ENCODE assay signal across 16 mouse cellular contexts in the genomic region with DNA sequence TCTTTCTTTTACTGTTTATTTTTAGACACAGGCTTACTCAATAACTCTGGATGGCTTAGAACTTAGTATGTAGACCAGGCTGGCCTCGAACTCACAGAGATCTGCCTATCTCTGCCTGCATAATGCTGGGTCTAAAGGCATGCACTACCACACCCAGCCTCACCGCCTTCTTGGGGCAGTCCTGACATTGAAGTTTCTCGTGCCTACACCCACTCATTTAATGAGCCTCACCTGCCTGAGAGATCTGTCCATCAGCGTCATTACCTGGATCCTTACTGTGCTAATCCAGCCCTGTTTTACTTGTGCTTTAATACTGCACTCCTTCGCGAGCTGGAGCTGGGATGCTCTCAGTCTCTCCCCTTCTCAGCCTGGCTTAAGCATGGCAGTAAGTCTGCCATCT.
"Had no signal": no experiment of that assay in that cellular context is flagged by ENCODE, and none has a peak within 500 bp of the region (broad histone marks: within the 10 kb centered on the region; RNA-seq: fewer than 3 reads in every experiment).

No protein-coding gene starts in this region.

- H3K27ac ChIP-seq: intestine, embryonic 15.5 days; kidney, postnatal 0 days; limb, embryonic 13.5 days; midbrain, embryonic 10.5 days; neural tube, embryonic 15.5 days had no signal

- ATAC-seq: intestine, embryonic 15.5 days had no signal

- H3K4me2 ChIP-seq: intestine, embryonic 15.5 days; limb, embryonic 13.5 days; neural tube, embryonic 15.5 days had no signal

- H3K4me1 ChIP-seq: limb, embryonic 13.5 days; midbrain, embryonic 10.5 days; neural tube, embryonic 15.5 days had no signal

- H3K36me3 ChIP-seq: intestine, embryonic 15.5 days; limb, embryonic 13.5 days; midbrain, embryonic 10.5 days; neural tube, embryonic 15.5 days had no signal

- H3K4me3 ChIP-seq: intestine, embryonic 15.5 days; limb, embryonic 13.5 days; midbrain, embryonic 10.5 days; myocyte; neural tube, embryonic 15.5 days had no signal

- H3K27me3 ChIP-seq: intestine, embryonic 15.5 days; limb, embryonic 13.5 days; neural tube, embryonic 15.5 days had no signal

- H3K9me3 ChIP-seq: intestine, embryonic 15.5 days; limb, embryonic 13.5 days; midbrain, embryonic 10.5 days; neural tube, embryonic 15.5 days had no signal

- DNase-seq: kidney, adult 8-10 months; kidney, postnatal 36 days; layer of hippocampus, adult 9-11 months; layer of hippocampus, postnatal 36 days; left cerebral cortex, postnatal 4 days; lung, adult 18-20 months; midbrain, embryonic 14.5 days; right cerebral cortex, adult 18-20 months; right cerebral cortex, postnatal 25 days; thymus, postnatal 36 days had no signal

- H3K9ac ChIP-seq: intestine, embryonic 15.5 days; limb, embryonic 13.5 days; neural tube, embryonic 15.5 days had no signal
